Mouse (Mus musculus) embryo, embryonic 10.5 days (tissue): Measurements from ENCODE around the gene Pygm.
A peak's percentile ranks its signal among the peaks of the same experiment; 100 is the strongest.

Source experiments
- DNase-seq: peaks from one replicate; pipeline ENCODE4 v3.0.0-alpha.2; 2015; ENCODE audit warnings: low spot score

The Pygm gene

DNA sequence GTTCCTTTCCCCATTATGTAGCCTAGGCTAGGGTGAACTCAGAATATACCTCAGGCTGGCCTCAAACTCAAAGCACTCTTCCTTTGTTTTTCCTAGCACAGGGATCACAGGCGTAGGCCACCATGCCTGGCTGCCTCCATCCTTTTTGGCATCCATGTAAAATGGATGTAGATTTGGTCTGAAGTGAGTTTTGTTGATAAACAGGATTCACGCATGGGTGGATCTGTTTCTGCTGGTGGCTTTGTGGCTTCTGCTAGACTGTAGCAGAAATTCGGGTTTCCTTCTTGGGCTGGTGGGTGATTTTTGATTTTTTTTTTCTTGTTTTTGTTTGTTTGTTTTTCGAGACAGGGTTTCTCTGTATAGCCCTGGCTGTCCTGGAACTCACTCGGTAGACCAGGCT, 25.7 kb downstream of the Pygm start:
- no peak for DNase-seq

DNA sequence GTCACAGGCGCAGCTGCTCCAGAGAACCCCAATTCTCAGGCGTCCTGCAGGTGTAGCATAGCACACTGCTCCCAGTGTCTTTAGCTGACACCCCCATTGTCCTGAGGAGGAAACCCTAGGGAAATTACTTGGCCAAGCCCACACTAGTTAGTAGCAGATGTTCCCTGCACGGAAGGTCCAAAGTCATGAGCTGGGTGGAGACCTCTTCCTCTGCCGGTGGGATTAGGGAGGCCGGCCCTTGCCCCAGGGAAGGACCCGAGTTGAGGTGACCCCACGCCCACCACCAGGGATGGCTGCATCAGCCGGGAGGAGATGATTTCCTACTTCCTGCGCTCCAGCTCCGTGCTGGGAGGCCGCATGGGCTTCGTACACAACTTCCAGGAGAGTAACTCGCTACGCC, 28.6 kb downstream of the Pygm start:
- DNase-seq: no peak

DNA sequence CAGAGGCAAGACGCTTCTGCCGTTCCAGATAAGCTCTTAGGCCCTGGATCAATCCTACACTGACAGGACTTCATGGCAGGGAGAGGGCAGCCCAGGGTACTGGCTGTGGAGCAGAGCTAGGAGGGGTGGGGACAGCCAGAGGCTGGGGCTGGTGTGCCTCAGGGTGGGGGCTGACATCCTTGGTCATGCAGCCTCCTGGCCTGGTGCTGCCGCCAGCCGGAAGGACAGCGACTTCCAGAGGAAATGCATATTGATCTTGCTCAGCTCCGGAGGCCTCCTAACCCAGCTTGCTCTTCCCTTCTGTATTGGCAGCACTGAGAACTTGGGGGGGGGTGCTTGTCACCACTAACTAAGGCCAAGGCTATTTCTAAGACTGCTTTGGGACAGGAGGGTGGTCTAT, 31.3 kb downstream of the Pygm start:
- DNase-seq: no peak

DNA sequence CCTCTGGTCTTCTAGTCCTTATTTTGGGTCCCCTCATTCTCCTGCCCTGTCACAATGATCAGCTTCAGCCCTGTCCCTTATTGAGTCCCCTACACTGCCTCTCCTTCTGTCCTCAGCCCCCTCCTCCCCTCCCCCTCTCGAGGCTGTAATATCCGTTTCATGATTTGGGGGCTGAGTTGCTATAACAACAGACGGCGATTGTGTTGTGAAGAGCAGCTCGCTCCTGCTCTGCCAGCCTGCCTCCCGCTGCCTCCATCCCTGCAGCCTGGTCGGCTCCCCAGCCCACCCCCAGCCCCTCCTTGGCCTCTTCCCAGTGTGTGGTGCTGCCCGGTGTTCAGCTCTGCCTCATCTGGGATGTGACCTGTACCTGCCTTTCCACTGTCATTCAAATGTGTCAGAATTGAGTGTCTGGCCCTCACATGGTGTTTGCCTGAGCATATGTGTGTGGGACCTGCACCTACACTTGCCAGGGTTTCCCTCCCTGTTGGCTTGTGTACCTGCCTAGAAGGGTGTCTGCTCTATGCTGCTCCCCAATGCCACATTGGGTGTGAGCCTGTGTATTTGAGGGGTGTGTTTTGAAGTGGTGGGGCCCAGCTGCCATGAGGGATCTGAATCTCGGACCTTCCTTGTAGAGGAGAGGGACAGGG, 32.0 kb downstream of the Pygm start:
- DNase-seq: peak; percentile 80

DNA sequence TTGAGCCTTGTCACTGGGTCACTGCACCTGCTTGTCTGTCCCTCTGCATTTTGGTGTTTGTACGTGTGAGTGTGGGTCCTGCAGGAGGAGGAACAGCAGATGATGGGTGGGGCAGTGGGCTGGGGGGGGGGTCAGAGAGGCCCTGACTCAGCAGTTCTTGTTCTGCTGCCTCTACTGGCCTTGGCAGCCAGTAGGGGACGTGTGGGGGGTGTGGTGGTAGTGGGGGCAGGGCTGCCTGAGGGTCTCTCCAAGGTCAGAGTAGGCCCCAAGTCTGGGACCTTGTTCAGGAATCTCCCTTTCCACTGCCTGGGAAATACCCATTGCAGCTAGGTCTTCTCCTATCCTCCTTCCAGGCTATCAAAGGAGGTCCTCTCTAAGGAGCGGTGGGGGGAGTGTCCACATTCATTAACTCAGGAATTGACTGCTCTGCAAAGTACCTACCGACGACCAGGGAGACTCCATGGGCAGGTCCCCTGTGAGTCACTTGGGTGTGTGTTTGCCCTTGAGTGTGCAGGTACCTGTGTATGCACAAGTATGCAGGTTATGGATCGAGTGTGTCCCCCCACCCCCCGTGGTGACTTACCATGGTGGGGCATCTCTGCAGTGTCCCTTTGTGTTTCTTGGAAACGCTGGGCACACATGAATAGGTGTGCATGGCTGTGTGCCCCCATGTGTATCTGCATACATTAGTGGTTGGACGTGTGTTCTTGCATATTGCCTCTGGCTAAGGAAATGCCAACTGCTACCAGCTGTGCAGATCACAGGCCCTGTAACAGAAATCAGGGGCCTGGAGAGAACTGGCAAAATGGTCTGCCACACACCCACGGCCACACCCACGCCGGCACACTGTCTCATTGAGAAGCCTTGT, 32.9 kb downstream of the Pygm start:
- no peak for DNase-seq

DNA sequence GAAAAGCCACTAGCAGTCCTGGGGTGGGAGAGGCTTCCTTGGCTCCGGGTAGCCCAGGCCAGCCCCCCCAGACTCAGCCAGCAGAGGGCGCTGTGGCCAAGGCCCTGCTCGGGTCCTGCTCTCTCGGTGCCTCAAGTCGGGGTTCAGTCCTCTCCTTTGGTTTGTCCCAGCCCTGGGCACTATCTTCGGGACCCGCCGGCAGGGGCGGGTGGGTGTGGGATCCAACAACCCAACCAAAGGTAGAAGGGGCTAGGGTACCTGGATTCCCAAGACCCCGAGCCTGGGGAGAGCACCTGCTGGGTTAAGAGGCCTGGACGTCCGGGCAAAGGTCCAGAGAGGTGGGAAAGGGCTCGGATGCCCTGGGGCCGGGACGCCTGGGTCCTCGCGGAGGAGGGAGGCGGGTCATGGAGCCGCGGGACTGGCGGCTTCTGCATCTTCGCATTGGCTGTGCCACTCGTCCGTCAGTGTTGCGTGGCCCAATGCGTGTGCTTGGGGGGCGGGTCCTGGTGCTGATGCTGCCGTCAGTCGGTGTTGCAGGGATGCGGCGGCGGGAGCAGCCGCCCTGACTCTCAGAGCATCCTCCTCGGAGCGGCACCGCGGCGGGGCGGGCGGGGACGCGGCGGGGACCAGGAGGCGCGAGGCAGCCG, 34.2 kb downstream of the Pygm start, which contains the start of gene Nrxn2:
Gene Nrxn2, plus strand, starts transcription at position 499 of the 647 bp plus-strand sequence.
- DNase-seq: peak; percentile 94

DNA sequence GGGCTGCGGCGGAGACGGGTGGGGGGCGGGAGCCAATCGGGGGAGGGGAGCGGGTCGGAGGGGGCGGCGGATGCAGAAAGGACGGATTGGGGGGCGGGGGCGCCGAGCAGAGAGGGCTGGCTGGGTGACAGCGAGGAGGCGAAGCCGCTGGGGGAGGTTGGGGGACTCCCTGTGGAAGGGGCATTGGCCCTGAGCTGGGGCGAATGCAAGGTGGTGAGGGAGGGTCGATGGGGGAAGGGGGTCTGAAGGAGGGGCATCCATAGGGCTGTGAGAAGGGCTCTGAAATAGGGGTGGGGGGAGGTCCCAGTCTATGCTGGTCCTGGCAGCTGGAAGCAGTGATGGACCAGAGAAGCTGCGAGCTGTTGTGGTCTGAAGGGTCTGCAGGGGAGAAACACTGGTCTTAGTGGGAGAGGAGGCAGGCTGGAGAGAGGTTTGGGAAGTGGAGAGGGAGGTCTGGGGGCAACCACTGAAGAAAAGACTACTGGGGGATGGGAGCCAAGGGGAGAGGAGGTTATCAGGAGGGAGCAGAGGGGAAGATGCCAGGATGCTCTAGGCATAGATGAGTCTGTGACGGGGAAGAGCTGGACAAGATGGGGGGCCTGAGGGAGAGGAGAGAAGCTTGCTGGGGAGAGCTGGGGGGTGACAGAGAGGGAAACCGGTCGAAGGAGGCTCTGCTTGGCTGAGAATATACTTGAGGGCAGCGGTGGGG, 34.9 kb downstream of the Pygm start:
- DNase-seq: no peak

DNA sequence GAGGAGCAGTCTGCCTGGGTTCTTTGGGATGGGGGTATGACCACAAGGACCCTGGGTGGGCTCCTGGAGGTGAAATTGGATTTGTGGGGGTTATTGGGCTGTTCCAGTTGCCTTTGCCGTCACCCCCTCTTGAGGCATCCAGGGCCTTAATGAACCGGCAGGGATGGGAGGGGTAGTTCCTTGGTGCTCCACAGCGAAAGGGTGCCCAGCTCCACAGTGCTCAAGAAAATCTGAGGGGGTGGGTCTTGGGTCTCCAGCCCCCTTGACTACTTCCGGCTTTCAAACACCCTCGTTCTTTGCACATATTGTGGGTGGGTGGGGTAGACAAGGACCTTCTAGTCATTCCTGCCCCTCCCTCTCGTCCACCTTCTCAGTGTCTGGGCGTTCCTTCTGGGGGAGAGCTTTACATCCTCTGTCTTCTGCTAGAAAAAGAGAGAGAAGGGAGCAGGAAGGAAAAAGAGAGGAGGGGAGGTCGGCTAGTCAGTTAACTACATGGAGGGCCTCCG, 35.7 kb downstream of the Pygm start:
- DNase-seq: no peak

DNA sequence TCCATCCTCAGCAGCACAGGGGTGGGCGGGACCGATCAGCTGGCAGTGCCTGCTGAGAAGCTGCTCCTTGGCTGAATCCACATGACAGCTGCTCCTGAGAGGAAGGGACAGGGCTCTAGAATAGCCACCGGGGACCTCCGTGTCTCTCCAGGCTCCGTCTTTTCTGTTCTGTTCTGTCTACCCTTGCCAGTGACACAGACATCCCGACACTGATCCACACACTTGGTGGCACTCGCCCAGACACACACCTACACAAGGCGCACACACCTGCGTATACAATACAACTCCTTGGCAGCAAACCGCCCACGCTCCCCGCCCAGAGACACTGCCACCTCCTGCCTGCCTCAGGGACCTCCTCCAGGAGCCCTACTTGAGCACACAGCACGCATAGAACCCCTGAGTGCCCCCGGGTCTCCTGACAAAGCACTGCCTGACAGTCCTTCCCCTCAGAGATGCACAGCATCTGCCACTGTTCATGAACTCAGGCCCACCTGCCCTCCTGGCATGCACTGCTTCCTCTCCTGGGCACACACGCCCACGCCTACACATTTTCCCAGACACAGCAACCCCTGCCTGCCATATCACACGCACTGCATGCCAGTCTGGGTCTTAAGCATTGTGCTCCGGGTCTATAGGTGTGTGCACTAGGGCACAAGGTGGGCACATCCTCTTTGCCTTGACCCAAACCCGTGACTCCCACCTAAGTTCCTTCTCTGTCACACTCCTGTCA, 36.4 kb downstream of the Pygm start:
- DNase-seq: no peak

DNA sequence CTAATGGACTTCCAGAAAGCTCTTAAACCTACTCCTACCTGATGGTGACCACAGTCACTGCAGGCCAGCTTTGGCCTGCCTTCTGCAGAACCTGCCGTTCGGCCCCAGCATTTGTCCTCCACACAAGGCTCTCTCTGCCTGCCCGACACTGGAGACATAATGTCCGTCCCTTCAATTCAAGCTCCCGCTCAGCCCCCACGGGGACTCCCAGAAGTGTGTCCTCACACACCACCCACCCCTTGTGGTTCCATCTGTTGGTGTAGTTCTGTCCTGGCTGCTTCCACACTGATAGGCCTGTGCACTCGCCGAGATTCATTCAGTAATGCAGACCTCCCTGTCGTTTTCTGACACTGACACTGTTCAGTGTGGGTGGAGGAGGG, 37.0 kb downstream of the Pygm start:
- DNase-seq: no peak

DNA sequence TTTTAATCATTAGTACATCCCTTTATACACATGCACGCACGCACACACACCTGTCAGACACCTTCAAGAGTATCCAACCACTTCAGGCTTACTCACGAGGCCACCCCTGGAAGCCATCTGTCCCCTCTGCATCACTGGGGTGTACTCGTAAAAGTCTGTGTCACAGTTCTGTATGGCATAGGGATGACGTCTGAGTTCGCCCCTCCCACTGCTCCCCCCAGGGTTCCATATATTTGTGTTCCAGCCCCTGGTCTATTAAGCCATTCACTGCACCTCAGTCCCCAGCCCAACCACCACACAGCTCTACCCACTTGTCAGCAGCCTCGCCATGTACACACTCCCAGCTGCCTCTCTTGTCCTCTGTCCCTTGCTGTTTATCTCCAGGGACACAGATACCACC, 37.8 kb downstream of the Pygm start:
- DNase-seq: no peak

DNA sequence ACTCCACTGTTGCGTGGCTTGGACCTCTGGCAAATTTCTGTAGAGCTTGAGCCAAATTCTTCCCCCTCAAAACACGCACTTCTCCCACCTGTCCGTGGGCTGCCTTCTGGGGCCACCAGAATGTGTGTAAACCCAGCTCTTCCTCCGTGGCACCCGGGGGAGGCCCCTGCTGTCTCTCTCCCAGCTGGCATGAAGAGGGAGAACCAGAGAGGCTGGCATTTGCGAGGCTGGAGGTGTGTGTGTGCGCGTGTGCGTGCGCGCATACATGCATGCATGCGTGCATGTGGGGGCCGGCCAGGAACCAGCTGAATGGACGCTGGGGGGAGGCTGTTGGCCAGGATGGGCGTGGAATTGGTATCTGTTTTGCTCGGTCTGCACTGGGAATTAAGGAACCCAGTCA, 39.0 kb downstream of the Pygm start:
- DNase-seq: no peak

DNA sequence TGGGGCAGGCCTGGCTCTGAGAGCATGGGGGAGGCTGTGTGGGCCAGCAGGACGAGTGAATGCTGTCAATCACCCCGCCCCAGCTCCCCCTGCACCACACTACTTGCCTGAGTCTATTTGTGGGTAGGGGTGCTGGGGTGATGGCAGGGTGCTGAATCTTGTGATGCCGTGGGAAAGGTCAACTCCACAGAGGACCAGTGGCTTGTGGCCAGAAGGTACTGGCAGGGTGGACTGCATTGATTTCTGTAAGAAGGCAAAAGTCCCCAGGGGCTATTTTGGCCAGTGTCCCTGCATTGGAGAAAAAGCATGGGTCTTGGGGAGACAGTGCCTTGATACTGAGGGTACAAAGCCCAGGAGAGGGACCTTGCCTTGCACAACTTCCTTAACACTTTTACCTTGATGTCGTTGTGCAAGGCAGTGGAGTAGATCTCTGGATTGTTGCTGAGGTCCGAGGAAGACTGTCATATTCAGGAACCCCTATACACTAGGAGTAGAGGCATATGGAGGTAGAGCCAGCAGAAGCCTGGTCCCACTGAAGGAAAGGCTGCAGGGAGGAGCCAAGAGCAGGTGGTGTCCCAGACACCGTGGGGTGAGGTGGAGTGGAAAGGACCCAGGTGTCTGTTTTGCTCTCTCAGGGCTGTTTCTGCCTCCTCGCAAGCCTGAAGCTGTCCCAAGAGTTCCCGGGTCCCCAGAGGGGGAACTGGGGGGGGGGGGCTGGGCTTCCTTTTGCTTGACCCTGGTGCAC, 40.1 kb downstream of the Pygm start:
- DNase-seq: no peak

DNA sequence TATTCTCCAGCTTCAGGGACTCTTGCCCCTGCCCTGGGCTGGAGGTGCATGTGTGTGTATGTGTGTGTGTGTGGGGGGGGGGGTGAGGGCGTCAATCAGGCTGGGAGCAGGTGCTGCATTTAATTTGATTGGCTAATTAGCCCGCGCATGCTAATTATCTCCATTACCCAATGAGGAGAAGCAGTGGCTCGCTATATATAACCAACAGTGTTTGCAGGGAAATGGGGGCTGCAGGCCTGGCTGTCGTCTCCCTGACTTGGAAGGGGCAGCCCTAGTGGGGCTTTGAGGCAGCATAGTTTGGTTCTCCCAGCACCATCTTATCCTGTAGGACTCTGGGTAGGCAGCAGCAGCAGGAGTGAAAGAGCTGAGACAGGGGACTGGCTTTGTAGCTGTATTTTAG, 41.4 kb downstream of the Pygm start:
- no peak for DNase-seq

DNA sequence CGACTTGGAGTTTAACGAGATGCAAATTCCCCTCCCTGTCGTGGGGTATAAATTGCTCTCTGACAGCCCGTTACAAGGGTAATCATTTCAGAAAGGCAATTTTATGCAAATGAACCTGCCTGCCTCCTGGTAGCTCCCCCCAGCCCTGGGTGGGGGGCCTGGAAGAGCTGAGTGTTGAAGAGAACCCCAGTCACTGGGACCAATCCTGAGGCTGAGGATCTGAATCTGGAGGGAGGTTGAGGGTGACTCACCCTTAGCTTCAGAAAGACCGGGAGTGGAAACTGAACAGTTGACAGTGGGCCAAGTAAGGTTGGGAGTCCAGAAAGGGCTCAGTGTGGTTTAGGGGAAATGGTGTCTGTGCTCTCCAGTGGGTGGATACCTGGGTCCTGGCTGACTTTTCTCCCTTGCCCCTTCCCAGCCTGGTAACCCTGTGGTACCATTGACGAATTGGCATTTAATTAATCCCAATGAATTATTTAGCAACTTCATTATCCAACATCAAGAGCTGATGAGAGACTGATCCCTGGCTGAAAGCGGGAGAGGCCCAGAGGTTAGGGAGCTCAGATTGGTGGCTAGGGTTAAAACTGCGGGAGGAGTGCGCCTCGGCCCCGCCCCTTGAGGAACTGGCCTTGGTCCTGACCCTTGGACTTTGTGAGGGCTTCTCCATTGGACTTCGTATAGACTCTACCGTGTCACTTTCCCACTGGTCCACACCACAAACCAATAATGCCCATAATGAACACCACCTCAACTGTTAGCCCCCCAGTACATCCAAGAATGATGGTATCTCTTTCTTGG, 42.7 kb downstream of the Pygm start:
- DNase-seq: peak; percentile 85

DNA sequence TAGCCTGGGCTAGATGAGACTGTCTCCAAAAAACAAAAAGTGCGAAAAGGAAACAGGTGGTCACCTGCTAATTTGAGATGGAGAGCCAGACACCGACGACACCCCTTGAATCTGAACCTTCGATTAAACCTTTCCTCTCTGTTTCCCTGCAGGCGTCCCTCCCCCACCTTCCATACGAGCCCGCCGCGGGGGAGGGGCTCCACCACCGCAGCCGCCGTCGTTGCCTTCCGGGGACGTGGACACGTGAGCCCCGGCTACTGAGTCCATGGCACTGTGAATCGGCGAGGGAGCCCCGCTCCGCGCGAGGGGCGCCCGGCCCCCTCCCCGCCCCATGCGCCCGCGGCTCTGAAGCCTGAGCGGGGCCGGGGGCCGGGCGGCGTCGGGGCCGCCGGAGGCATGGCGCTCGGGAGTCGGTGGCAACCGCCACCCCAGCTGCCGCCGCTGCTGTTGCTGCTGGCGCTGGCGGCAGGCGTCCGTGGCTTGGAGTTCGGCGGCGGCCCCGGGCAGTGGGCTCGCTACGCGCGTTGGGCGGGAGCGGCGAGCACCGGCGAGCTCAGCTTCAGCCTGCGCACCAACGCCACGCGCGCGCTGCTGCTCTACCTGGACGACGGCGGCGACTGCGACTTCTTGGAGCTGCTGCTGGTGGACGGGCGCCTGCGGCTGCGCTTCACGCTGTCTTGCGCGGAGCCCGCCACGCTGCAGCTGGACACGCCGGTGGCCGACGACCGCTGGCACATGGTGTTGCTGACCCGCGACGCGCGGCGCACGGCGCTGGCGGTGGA, 43.6 kb downstream of the Pygm start:
- DNase-seq: peak; percentile 39

DNA sequence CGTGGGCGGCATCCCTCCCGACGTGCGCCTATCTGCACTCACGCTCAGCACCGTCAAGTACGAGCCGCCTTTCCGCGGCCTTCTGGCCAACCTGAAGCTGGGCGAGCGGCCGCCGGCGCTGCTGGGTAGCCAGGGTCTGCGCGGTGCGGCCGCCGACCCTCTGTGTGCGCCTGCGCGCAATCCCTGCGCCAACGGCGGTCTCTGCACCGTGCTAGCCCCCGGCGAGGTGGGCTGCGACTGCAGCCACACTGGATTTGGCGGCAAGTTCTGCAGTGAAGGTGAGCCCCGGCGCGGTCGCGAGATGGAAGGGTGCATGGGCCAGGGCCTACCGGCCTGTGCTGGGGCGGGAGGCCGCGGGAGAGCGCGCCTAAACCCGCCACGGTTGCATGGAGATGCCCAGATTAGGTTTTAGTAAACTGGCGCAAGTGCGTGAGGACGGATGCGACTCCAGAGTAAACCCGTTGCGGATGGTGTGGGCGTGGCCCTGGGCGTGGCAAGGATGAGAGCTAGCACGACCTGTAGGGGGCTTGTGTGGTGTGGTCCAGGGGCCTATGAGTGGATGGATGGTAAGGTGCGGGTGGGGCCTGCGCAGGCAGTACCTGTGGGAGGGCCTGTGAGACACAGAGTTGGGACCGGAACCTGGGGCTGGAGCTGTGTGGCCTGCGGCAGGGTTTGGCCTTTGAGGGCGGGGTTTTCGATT, 44.5 kb downstream of the Pygm start:
- DNase-seq: peak; percentile 65

DNA sequence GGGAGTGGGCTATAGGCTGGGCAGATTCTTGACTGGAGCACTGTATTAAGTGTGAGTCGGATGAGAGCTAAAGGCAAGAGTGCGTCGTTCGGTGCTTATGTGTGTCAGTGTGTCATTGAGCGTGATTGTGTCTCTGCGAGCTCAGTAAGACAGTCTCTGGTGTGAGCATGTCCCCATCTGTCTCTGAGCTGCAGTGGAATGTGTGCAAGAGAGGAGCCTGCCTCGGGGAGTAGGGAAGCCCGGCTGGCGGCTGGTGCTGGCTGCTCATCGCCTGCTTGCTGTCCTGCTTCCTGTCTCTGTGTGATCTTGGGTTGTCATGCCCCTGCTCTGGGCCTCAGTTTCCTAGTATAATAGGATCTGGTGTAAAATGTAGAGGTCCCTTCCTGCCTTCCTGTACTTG, 58.8 kb downstream of the Pygm start:
- DNase-seq: no peak
